Mouse (Mus musculus) effector memory CD4-positive, alpha-beta T cell, adult 7 months (primary cell): Measurements from ENCODE around the gene Gm10392. TPM values are rescaled to one million over a fixed set of nuclear protein-coding genes. Genes with fewer than 3 reads are reported as not detected.

Experiments used
- polyA plus RNA-seq: library from polyadenylated mRNA; unstranded; fragments of 100-300 nt; shearing (Covaris generic); gene quantifications from one replicate; pipeline ENCODE4 v1.2.1, GENCODE M21; 2017

Gm10392 gene
- 0.90 TPM for polyA plus RNA-seq

DNA sequence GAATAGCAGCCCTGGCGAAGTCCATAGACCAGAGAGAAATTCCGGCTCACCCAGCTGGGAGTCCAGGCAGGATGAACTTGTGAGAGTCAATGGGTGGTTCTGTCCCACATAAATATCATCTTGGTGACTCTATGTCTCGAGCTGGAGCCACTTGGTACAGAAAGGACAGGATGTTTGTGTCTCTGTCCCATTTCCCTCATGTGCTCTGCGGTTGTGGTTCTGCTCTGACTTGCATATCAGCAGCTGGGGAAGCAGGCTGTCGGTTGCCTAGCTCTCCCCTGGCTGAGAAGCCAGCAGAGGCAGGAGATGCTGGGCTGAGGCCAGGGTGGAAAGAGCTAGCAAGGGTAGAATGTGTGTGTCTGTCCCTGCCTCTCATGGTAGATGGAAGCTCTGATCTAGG, at the start of gene Gm10392:
Gene Gm10392, minus strand, starts transcription at position 156 of the 400 bp plus-strand sequence.

DNA sequence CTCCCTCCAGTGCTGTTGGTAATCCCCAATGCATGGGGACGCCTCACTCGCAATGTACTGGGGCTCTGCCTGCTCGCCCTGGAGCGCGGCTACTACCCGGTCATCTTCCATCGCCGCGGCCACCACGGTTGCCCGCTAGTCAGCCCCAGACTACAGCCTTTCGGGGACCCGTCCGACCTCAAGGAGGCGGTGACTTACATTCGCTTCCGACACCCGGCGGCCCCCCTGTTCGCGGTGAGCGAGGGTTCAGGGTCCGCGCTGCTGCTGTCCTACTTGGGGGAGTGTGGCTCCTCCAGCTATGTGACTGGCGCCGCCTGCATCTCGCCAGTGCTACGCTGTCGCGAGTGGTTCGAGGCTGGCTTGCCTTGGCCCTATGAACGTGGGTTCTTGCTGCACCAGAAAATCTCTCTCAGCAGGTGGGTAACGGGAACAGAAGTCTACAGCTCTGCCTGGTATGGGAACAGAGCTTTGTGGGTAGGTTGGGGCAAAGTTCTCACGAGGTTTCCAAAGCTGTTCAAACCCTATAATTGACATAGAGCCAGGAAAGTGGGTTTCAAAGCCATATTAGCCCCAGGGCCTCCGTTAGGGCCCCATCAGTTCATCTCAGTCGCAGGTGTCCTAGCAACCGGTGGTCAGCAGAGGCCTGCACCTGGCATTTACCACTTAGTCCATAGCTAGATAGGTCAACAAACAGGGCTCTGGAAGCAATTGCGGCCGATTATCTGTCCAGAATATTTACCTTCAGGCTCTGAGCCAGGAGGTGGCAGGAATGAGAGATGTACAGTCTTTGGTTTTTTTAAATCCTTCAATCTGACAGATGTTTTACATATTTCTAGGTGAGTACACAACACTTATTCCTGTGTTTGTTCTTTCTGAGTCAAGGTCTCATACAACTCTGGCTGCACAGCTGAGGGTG, 3.1 kb downstream of the Gm10392 start, which contains the start of gene Trp53i13:
Gene Trp53i13, minus strand, starts transcription at position 344 of the 916 bp plus-strand sequence.

DNA sequence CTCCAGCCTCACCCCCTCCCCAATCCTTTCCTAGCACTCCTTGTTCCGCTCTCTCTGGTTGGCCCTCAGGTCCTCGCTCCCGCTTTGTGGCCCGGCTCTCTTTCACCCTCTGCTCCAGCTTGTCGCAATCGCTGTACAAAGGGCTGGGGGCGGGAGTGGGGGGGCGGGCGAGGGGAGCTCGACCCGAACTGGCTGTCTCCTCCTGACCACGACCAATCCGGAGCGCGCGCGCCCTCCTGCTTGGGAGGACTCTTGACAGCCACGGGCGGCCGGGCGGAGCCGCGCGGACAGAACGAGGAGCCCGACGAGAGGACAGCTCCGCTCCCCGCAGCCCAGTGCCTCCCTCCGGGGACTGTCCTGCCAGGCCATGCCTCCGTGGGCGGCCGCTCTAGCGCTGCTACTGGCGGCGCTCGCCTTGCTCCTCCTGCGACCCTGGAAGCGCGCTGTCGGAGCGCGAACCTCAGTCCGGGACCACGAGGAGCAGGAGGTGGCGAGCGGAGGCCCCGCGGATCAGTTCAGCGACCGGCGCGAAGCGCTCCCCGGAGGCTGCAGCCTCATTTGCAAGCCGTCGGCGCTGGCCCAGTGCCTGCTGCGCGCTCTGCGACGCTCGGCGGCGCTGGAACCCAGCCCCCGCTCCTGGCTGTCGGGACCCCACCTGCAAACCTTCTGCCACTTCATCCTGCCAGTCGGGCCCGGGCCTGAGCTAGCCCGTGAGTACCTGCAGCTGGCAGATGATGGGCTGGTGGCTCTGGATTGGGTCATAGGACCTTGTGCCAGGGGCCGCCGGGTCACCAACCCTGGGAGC, 4.0 kb downstream of the Gm10392 start, which contains the start of gene Abhd15:
Gene Abhd15, plus strand, starts transcription at position 290 of the 805 bp plus-strand sequence.

DNA sequence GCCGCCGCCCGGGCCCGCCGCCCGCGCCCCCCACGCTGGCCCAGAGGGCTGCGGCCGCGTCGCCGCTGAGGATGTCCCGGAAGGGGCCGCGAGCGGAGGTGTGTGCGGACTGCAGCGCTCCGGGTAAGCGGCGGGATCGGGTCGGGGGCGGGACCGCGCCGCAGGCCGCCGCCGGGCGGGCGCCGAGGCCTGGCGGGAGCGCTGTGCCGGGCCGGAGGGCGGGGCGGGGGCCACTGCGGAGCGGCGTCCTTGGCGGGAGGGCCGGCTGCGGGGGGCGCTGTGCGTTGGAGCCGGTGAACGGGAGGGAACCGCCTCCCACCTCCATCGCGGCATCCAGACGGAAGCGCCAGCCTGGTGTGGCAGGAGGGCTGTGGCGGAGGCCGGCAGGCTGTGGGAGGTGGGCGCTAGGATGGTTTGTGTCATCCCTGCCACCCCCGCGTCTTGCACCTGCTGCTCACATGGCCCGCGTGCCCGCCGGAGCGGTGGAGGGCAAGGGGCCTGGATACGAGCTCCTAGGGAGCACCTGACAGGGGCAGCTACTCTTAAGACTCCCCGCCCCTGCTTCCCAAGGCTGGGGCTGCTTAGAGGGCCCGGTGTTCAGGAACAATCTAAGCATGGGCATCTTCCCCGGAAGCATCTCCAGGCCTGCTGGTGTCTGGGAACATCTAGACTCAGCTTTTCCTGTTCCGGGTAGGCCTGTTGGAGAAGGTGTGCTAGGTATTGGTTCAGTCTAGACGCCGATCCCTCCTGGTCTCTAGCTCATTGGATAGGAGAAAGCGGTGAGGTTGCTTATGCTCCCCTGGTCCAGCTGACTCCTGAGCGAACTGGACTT, 25.3 kb downstream of the Gm10392 start, which contains the start of gene Git1:
Gene Git1, plus strand, starts transcription at position 51 of the 832 bp plus-strand sequence.

DNA sequence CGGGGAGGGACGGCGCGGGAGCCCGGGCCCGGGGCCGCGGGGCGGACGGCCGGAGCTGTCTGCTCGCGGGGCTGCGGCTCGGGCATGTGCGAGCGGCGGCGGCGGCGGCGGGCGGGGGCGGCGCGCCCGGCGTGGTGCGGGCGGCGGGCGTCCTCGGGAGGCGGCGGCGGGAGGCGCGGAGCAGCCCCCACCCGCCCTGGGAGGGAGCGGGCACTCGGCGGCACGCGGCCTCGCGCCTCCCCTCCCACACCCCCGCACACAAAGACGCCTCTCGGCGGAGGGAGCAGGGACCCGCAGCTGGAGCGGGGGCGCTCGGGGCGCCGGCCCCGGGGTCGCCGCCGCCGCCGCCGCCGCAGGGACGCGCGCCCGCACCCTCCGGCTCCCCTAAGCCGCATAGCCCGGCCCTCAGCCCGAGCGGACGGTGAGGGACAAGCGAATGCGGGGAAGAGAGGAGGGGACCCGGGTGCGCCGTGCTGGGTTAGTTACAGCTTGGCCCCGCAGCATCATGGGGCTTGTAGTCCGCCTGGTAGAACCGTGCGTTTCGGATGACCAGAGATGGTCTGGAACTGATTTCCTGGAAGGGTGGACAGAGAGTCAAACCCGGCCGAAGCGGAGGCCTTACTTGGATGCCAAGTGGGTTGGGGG, 29.3 kb downstream of the Gm10392 start, which contains the start of gene Ankrd13b:
Gene Ankrd13b, minus strand, starts transcription at position 88 of the 645 bp plus-strand sequence.

Other genes starting within 250 kb of the Gm10392 start
- not detected for gene Coro6, start 56.8 kb downstream of the Gm10392 start, polyA plus RNA-seq
- 1.1 TPM for gene Ankrd13b, start 29.5 kb downstream of the Gm10392 start, polyA plus RNA-seq
- gene Git1, start 25.6 kb downstream of the Gm10392 start, polyA plus RNA-seq: 33.7 TPM
- gene Abhd15, start 4.1 kb downstream of the Gm10392 start, polyA plus RNA-seq: 4.6 TPM
- gene Trp53i13, start 3.2 kb downstream of the Gm10392 start, polyA plus RNA-seq: 25.8 TPM
- 7.6 TPM for gene Taok1, start 88.6 kb upstream of the Gm10392 start, polyA plus RNA-seq
- 82.9 TPM for gene Nufip2, start 167.0 kb upstream of the Gm10392 start, polyA plus RNA-seq
- not detected for gene Cryba1, start 206.1 kb upstream of the Gm10392 start, polyA plus RNA-seq
- 31.1 TPM for gene Myo18a, start 244.0 kb upstream of the Gm10392 start, polyA plus RNA-seq